Mouse (Mus musculus): ENCODE measurements at regions not wholly inside any gene's neighbourhood (a gene's known extent, or its start where the extent isn't known, plus 50 kb on each side); places are given as distances from the start of the nearest gene placed in this dataset.

- TF ChIP-seq POLR2A (IDR thresholded peaks at IDR 0.05; ENCODE audit: extremely low read depth, insufficient read depth, low read length), result no peak
- TF ChIP-seq CTCF (IDR thresholded peaks at IDR 0.05; ENCODE audit: low read depth, low read length), result no peak; the same call in 1 of the 2 replicates
Measured at GRCm38 (mm10) chr1:112452390-112452789, 587.7 kb upstream of the Dsel start.

All from liver, adult 2 months (tissue).